Mouse (Mus musculus): ENCODE measurements around the gene Pcx. TPM values are rescaled to one million over a fixed set of nuclear protein-coding genes. Genes with fewer than 3 reads are reported as not detected.

The Pcx gene
- polyA plus RNA-seq, 1 experiment from 2014 or later, result 24.8 TPM

- Histone ChIP-seq H3K4me2 (replicated peaks) (no peak overlapping the region), H3K9ac (no peak overlapping the region), H3K4me3 (no peak overlapping the region), H3K9me3 (replicated peaks) (no peaks in the 10 kb centered on the region), H3K27me3 (no peaks in the 10 kb centered on the region), H3K27ac (no peak overlapping the region), H3K4me1 (no peaks in the 10 kb centered on the region), H3K36me3 (no peaks in the 10 kb centered on the region)
- WGBS, result 41% methylated on average over 24 of the region's 24 CpGs
- ATAC-seq (ENCODE audit: low FRiP score), result no peak
Observed at GRCm38 (mm10) chr19:4603801-4604723, 93.8 kb downstream of the Pcx start.

GRCm38 (mm10) chr19:4605654-4606053 lies 95.4 kb downstream of the Pcx start:
- Histone ChIP-seq H3K36me3 (no peaks in the 10 kb centered on the region), H3K9me3 (replicated peaks) (no peaks in the 10 kb centered on the region), H3K9ac (no peak overlapping the region), H3K4me3 (no peak overlapping the region), H3K27ac (no peak overlapping the region), H3K4me1 (no peaks in the 10 kb centered on the region), H3K4me2 (replicated peaks) (no peak overlapping the region), H3K27me3 (no peaks in the 10 kb centered on the region)
- no peak for ATAC-seq (ENCODE audit: low FRiP score)
- 81% methylated on average over 4 of the region's 4 CpGs for WGBS

GRCm38 (mm10) chr19:4607406-4607805 lies 97.1 kb downstream of the Pcx start:
- no peak for ATAC-seq (ENCODE audit: low FRiP score)
- H3K4me2 ChIP-seq (replicated peaks), result no peak overlapping the region
- WGBS, result 93% methylated on average over 12 of the region's 12 CpGs

GRCm38 (mm10) chr19:4608511-4608910 lies 98.2 kb downstream of the Pcx start:
- WGBS, result 86% methylated on average over 4 of the region's 4 CpGs
- no peak overlapping the region for H3K9ac ChIP-seq
- peaks cover 16% of the 10 kb centered on the region for H3K4me1 ChIP-seq
- no peak overlapping the region for H3K27ac ChIP-seq
- peaks cover 27% of the 10 kb centered on the region for H3K36me3 ChIP-seq
- no peaks in the 10 kb centered on the region for H3K9me3 ChIP-seq (replicated peaks)
- H3K4me2 ChIP-seq (replicated peaks), result no peak overlapping the region
- H3K4me3 ChIP-seq, result no peak overlapping the region
- no peak for ATAC-seq (ENCODE audit: low FRiP score)
- no peaks in the 10 kb centered on the region for H3K27me3 ChIP-seq

More at GRCm38 (mm10) chr19:4607406-4607805, 97.1 kb downstream of the Pcx start:
- H3K27me3 ChIP-seq, result no peaks in the 10 kb centered on the region
- H3K27ac ChIP-seq, result no peak overlapping the region
- peaks cover 5% of the 10 kb centered on the region; the same call in 1 of the 2 replicates for H3K4me1 ChIP-seq
- H3K9me3 ChIP-seq (replicated peaks), result no peaks in the 10 kb centered on the region
- H3K36me3 ChIP-seq, result peaks cover 16% of the 10 kb centered on the region
- no peak overlapping the region for H3K4me3 ChIP-seq
- H3K9ac ChIP-seq, result no peak overlapping the region

- H3K9me3 ChIP-seq (replicated peaks), result no peaks in the 10 kb centered on the region
- H3K36me3 ChIP-seq, result peaks cover 34% of the 10 kb centered on the region
- no peak overlapping the region for H3K9ac ChIP-seq
- no peak overlapping the region for H3K4me3 ChIP-seq
- ATAC-seq (ENCODE audit: low FRiP score), result no peak
- H3K27ac ChIP-seq, result no peak overlapping the region
- no peak overlapping the region for H3K4me2 ChIP-seq (replicated peaks)
- H3K27me3 ChIP-seq, result no peaks in the 10 kb centered on the region
- 62% methylated on average over 4 of the region's 4 CpGs for WGBS
- peaks cover 28% of the 10 kb centered on the region for H3K4me1 ChIP-seq
Observed at GRCm38 (mm10) chr19:4610109-4610508, 99.8 kb downstream of the Pcx start.

GRCm38 (mm10) chr19:4612181-4612961 lies 102.1 kb downstream of the Pcx start:
- H3K27me3 ChIP-seq, result no peaks in the 10 kb centered on the region
- no peak overlapping the region for H3K27ac ChIP-seq
- H3K4me3 ChIP-seq, result no peak overlapping the region
- 0 out of 2 replicates have a peak overlapping the region, but pooled peaks have one; percentile 11 for H3K4me2 ChIP-seq (replicated peaks)
- 89% methylated on average over 19 of the region's 19 CpGs for WGBS
- no peak for ATAC-seq (ENCODE audit: low FRiP score)
- H3K36me3 ChIP-seq, result peaks cover 34% of the 10 kb centered on the region
- H3K9ac ChIP-seq, result no peak overlapping the region
- H3K4me1 ChIP-seq, result peaks cover 35% of the 10 kb centered on the region
- H3K9me3 ChIP-seq (replicated peaks), result no peaks in the 10 kb centered on the region

GRCm38 (mm10) chr19:4613464-4614304 lies 103.4 kb downstream of the Pcx start:
- H3K9me3 ChIP-seq (replicated peaks), result no peaks in the 10 kb centered on the region
- H3K9ac ChIP-seq, result peak overlapping the region; percentile 99; the same call in 1 of the 2 replicates
- WGBS, result 90% methylated on average over 33 of the region's 33 CpGs
- H3K27me3 ChIP-seq, result no peaks in the 10 kb centered on the region
- H3K4me2 ChIP-seq (replicated peaks), result peak overlapping the region; percentile 80
- ATAC-seq (ENCODE audit: low FRiP score), result no peak
- peak overlapping the region; percentile 92 for H3K4me3 ChIP-seq
- peaks cover 34% of the 10 kb centered on the region for H3K36me3 ChIP-seq
- no peak overlapping the region for H3K27ac ChIP-seq
- H3K4me1 ChIP-seq, result peaks cover 35% of the 10 kb centered on the region

- Histone ChIP-seq H3K4me3 (peak overlapping the region; percentile 92), H3K27ac (peak overlapping the region; percentile 95), H3K4me1 (peaks cover 35% of the 10 kb centered on the region), H3K36me3 (peaks cover 34% of the 10 kb centered on the region), H3K9me3 (replicated peaks) (no peaks in the 10 kb centered on the region), H3K27me3 (no peaks in the 10 kb centered on the region), H3K9ac (peak overlapping the region; percentile 99), H3K4me2 (replicated peaks) (peak overlapping the region; percentile 80)
- ATAC-seq (ENCODE audit: low FRiP score), result 0 out of 2 replicates have a peak, but pooled peaks have one; percentile 14
- WGBS, result 31% methylated on average over 26 of the region's 49 CpGs
Observed at GRCm38 (mm10) chr19:4614305-4615150, 104.3 kb downstream of the Pcx start.

- no peaks in the 10 kb centered on the region for H3K27me3 ChIP-seq
- under 1% methylated on average over 63 of the region's 87 CpGs for WGBS
- peaks cover 34% of the 10 kb centered on the region for H3K36me3 ChIP-seq
- peak within 1 kb of the TSS; percentile 95 for H3K27ac ChIP-seq
- H3K4me2 ChIP-seq (replicated peaks), result peak within 1 kb of the TSS; percentile 80
- H3K4me3 ChIP-seq, result peak within 1 kb of the TSS; percentile 92
- peak; percentile 92 for ATAC-seq (ENCODE audit: low FRiP score)
- H3K9me3 ChIP-seq (replicated peaks), result no peaks in the 10 kb centered on the region
- peaks cover 35% of the 10 kb centered on the region for H3K4me1 ChIP-seq
- peak within 1 kb of the TSS; percentile 99 for H3K9ac ChIP-seq
Observed at GRCm38 (mm10) chr19:4615151-4616093, 105.2 kb downstream of the Pcx start, which contains the start of gene Lrfn4. Gene Lrfn4, minus strand, starts transcription at chr19:4615667.

- peaks cover 35% of the 10 kb centered on the region for H3K4me1 ChIP-seq
- 38% methylated on average over 4 of the region's 4 CpGs for WGBS
- no peak overlapping the region for H3K27ac ChIP-seq
- H3K36me3 ChIP-seq, result peaks cover 37% of the 10 kb centered on the region
- peak overlapping the region; percentile 80 for H3K4me2 ChIP-seq (replicated peaks)
- no peak overlapping the region for H3K9ac ChIP-seq
- H3K27me3 ChIP-seq, result no peaks in the 10 kb centered on the region
- ATAC-seq (ENCODE audit: low FRiP score), result no peak
- peak overlapping the region; percentile 92; the same call in 1 of the 2 replicates for H3K4me3 ChIP-seq
- no peaks in the 10 kb centered on the region for H3K9me3 ChIP-seq (replicated peaks)
Observed at GRCm38 (mm10) chr19:4616546-4616945, 106.3 kb downstream of the Pcx start.

Measured in hindbrain, embryonic 12.5 days (tissue).